Comparison of ENCODE assay signal across 9 mouse cellular contexts in genomic region chr9:65141976-65142318, GRCm38 (mm10). TPM values are rescaled to one million over a fixed set of nuclear protein-coding genes. Genes with fewer than 3 reads are reported as not detected.
DNase-seq lines count a peak whose midpoint lies in the region; ATAC-seq and TF ChIP-seq lines count a peak whose summit lies in the region.
"Had no signal": no experiment of that assay in that cellular context is flagged by ENCODE, and none has a peak within 500 bp of the region (broad histone marks: within the 10 kb centered on the region; RNA-seq: fewer than 3 reads in every experiment).

No protein-coding gene starts in this region.

- TF ChIP-seq POLR2A in cortical plate, adult 2 months (IDR thresholded peaks at IDR 0.05; ENCODE audit: extremely low read depth, insufficient read depth, low read length) = no peak

- intact Hi-C loops in left cerebral cortex, adult 2 months (cut with DNase I) = no loop called here
- intact Hi-C loops in left cerebral cortex, postnatal 4 days (cut with DNase I) = loop anchor here (5.0 kb wide), 1 partner anchor 35 kb away; no protein-coding TSS in a partner anchor

- peaks cover 43% of the 10 kb centered on the region for H3K27me3 ChIP-seq in heart, postnatal 0 days (ENCODE audit: control insufficient read depth, insufficient read depth, low read length)
- H3K27me3 ChIP-seq in liver, embryonic 11.5 days (replicated peaks; ENCODE audit: control insufficient read depth, insufficient read depth, low read length) = peaks cover 61% of the 10 kb centered on the region
- no peaks in the 10 kb centered on the region for H3K27me3 ChIP-seq in neural tube, embryonic 14.5 days (ENCODE audit: control insufficient read depth, insufficient read depth, low read length)

- H3K36me3 ChIP-seq in heart, postnatal 0 days (replicated peaks; ENCODE audit: control insufficient read depth, insufficient read depth, low read length) = no peaks in the 10 kb centered on the region
- no peaks in the 10 kb centered on the region; the same call in 1 of the 2 replicates for H3K36me3 ChIP-seq in liver, embryonic 11.5 days (ENCODE audit: control insufficient read depth, insufficient read depth, low read length)
- H3K36me3 ChIP-seq in neural tube, embryonic 14.5 days (ENCODE audit: control insufficient read depth, insufficient read depth, low read length) = peaks cover 6% of the 10 kb centered on the region; the same call in 1 of the 2 replicates

- no peaks in the 10 kb centered on the region for H3K4me1 ChIP-seq in cortical plate, adult 2 months (ENCODE audit: control insufficient read depth, insufficient read depth, low read length)
- H3K4me1 ChIP-seq in heart, postnatal 0 days (ENCODE audit: control insufficient read depth, insufficient read depth) = no peaks in the 10 kb centered on the region
- H3K4me1 ChIP-seq in liver, embryonic 11.5 days (replicated peaks; ENCODE audit: control insufficient read depth, insufficient read depth, low read length) = no peaks in the 10 kb centered on the region; the same call in 1 of the 2 replicates
- H3K4me1 ChIP-seq in neural tube, embryonic 14.5 days (ENCODE audit: control insufficient read depth, insufficient read depth, low read length) = peaks cover 23% of the 10 kb centered on the region

- no peak for DNase-seq in left cerebral cortex, adult 2 months (ENCODE audit: extremely low spot score in 1 of 2, low spot score in 2 of 2)
- DNase-seq in left cerebral cortex, postnatal 4 days = no peak
- no peak for DNase-seq in heart, postnatal 0 days (ENCODE audit: low spot score)
- peak; percentile 68 for DNase-seq in liver, embryonic 11.5 days (ENCODE audit: low spot score)
- no peak for DNase-seq in c-Kit-positive CD71-positive TER-119-positive erythroid progenitor cells, embryonic 14.5 days (ENCODE audit: low spot score)
- DNase-seq in thymus, adult 18-20 months = no peak

- TF ChIP-seq CTCF in left cerebral cortex, adult 2 months (IDR thresholded peaks at IDR 0.05) = no peak
- no peak for TF ChIP-seq CTCF in cortical plate, adult 2 months (IDR thresholded peaks at IDR 0.05; ENCODE audit: extremely low read depth, insufficient read depth, low read length)
- TF ChIP-seq CTCF in heart, postnatal 0 days (IDR thresholded peaks at IDR 0.05; ENCODE audit: low read depth) = no peak

- ATAC-seq in heart, postnatal 0 days (ENCODE audit: insufficient read depth, low read depth) = peak; percentile 25; the same call in 1 of the 2 replicates
- ATAC-seq in liver, embryonic 11.5 days (replicated peaks; ENCODE audit: low FRiP score) = no peak
- peak; percentile 57 for ATAC-seq in neural tube, embryonic 14.5 days (ENCODE audit: low read depth)

- no peaks in the 10 kb centered on the region for H3K9me3 ChIP-seq in heart, postnatal 0 days (replicated peaks; ENCODE audit: control insufficient read depth, low read length)
- no peaks in the 10 kb centered on the region for H3K9me3 ChIP-seq in liver, embryonic 11.5 days (ENCODE audit: control insufficient read depth, low read length)
- H3K9me3 ChIP-seq in neural tube, embryonic 14.5 days (ENCODE audit: control insufficient read depth, low read length) = no peaks in the 10 kb centered on the region

- peak overlapping the region; percentile 66 for H3K4me3 ChIP-seq in left cerebral cortex, adult 2 months
- H3K4me3 ChIP-seq in cortical plate, adult 2 months (ENCODE audit: insufficient read depth, low read length) = peak overlapping the region; percentile 60
- peak overlapping the region; percentile 69 for H3K4me3 ChIP-seq in heart, postnatal 0 days (ENCODE audit: low read depth, low read length)
- H3K4me3 ChIP-seq in liver, embryonic 11.5 days (ENCODE audit: low read depth, low read length) = peak overlapping the region; percentile 69
- peak overlapping the region; percentile 89 for H3K4me3 ChIP-seq in neural tube, embryonic 14.5 days (ENCODE audit: low read depth, low read length)

- peak overlapping the region; percentile 47 for H3K9ac ChIP-seq in heart, postnatal 0 days (replicated peaks; ENCODE audit: low read depth, low read length)
- peak overlapping the region; percentile 54; the same call in 1 of the 2 replicates for H3K9ac ChIP-seq in liver, embryonic 11.5 days (ENCODE audit: low read depth, low read length)
- H3K9ac ChIP-seq in neural tube, embryonic 14.5 days (replicated peaks; ENCODE audit: low read depth, low read length) = peak overlapping the region; percentile 91

- 2% methylated on average over 17 of the region's 17 CpGs for WGBS in heart, postnatal 0 days
- 0% methylated on average over 17 of the region's 17 CpGs for WGBS in liver, embryonic 11.5 days
- WGBS in neural tube, embryonic 14.5 days = 0% methylated on average over 17 of the region's 17 CpGs

- H3K27ac ChIP-seq in left cerebral cortex, adult 2 months = no peak overlapping the region
- H3K27ac ChIP-seq in cortical plate, adult 2 months (ENCODE audit: insufficient read depth, low read length) = no peak overlapping the region
- H3K27ac ChIP-seq in heart, postnatal 0 days (ENCODE audit: low read depth) = no peak overlapping the region
- 0 out of 2 replicates have a peak overlapping the region, but pooled peaks have one; percentile 49 for H3K27ac ChIP-seq in liver, embryonic 11.5 days (ENCODE audit: low read depth, low read length)
- peak overlapping the region; percentile 95 for H3K27ac ChIP-seq in neural tube, embryonic 14.5 days (ENCODE audit: low read depth, low read length)
- H3K27ac ChIP-seq: macrophage had no signal

- peak overlapping the region; percentile 98 for H3K4me2 ChIP-seq in heart, postnatal 0 days (ENCODE audit: low read depth, low read length)
- H3K4me2 ChIP-seq in liver, embryonic 11.5 days = peak overlapping the region; percentile 95
- H3K4me2 ChIP-seq in neural tube, embryonic 14.5 days (ENCODE audit: low read depth, low read length) = peak overlapping the region; percentile 90

- TF ChIP-seq EP300 in heart, postnatal 0 days (IDR thresholded peaks at IDR 0.05; ENCODE audit: low read depth) = no peak

RNA-seq across cellular contexts. Expression of gene Igdcc3, which starts 1.0 kb away (rescaled TPM):
- total RNA-seq in left cerebral cortex, adult 2 months (2021) = 1 to 10 TPM; 2.0 to 2.5 TPM
- 1 to 10 TPM; 5.1 to 6.0 TPM for total RNA-seq in left cerebral cortex, postnatal 4 days (2021)
- 1.3 and 2.0 TPM in 2 replicates for polyA plus RNA-seq in cortical plate, adult 2 months (2012; rRNA removed)
- total RNA-seq in heart, postnatal 0 days (2014; rRNA removed; ENCODE audit: low replicate concordance) = not detected in 2 replicates
- polyA plus RNA-seq in heart, postnatal 0 days (2015; fragmentation: Nextera tagmentation; extraction: Ambion mirVana) = 0.11 and 0.15 TPM in 2 replicates
- 4.8 and 5.5 TPM in 2 replicates for polyA plus RNA-seq in liver, embryonic 11.5 days (2014; fragmentation: Nextera tagmentation; extraction: Ambion mirVana)
- 9.9 and 10.1 TPM in 2 replicates for polyA plus RNA-seq in neural tube, embryonic 14.5 days (2014; fragmentation: Nextera tagmentation; extraction: Ambion mirVana)
- polyA plus RNA-seq: macrophage had no signal

RNA-seq across cellular contexts. Expression of gene Igdcc4, which starts 40.7 kb away (rescaled TPM):
- total RNA-seq in left cerebral cortex, adult 2 months (2021) = 10 to 100 TPM; 31.8 to 33.7 TPM
- 10 to 100 TPM; 40.6 to 42.0 TPM for total RNA-seq in left cerebral cortex, postnatal 4 days (2021)
- polyA plus RNA-seq in cortical plate, adult 2 months (2012; rRNA removed) = 27.2 and 27.9 TPM in 2 replicates
- total RNA-seq in heart, postnatal 0 days (2014; rRNA removed; ENCODE audit: low replicate concordance) = 10.9 and 13.9 TPM in 2 replicates
- 3.0 and 3.2 TPM in 2 replicates for polyA plus RNA-seq in heart, postnatal 0 days (2015; fragmentation: Nextera tagmentation; extraction: Ambion mirVana)
- 12.0 and 15.0 TPM in 2 replicates for polyA plus RNA-seq in liver, embryonic 11.5 days (2014; fragmentation: Nextera tagmentation; extraction: Ambion mirVana)
- polyA plus RNA-seq in neural tube, embryonic 14.5 days (2014; fragmentation: Nextera tagmentation; extraction: Ambion mirVana) = 15.6 and 19.4 TPM in 2 replicates

RNA-seq across cellular contexts. Expression of gene Parp16, which starts 53.2 kb away (rescaled TPM):
- total RNA-seq in left cerebral cortex, adult 2 months (2021) = 1 to 10 TPM; 3.6 to 4.0 TPM
- 1 to 10 TPM; 5.8 to 6.9 TPM for total RNA-seq in left cerebral cortex, postnatal 4 days (2021)
- polyA plus RNA-seq in cortical plate, adult 2 months (2012; rRNA removed) = 4.1 and 4.2 TPM in 2 replicates
- 1.8 and 7.7 TPM in 2 replicates for total RNA-seq in heart, postnatal 0 days (2014; rRNA removed; ENCODE audit: low replicate concordance)
- polyA plus RNA-seq in heart, postnatal 0 days (2015; fragmentation: Nextera tagmentation; extraction: Ambion mirVana) = 5.7 and 5.8 TPM in 2 replicates
- polyA plus RNA-seq in liver, embryonic 11.5 days (2014; fragmentation: Nextera tagmentation; extraction: Ambion mirVana) = 7.3 and 7.5 TPM in 2 replicates
- polyA plus RNA-seq in neural tube, embryonic 14.5 days (2014; fragmentation: Nextera tagmentation; extraction: Ambion mirVana) = 5.3 and 6.7 TPM in 2 replicates

Comparison
In these comparisons a context has a peak if more than half of its experiments do, and no peak if none do; other contexts are left out.
1. H3K27ac ChIP-seq: peak in liver, embryonic 11.5 days (single experiment) and neural tube, embryonic 14.5 days (single experiment); none in left cerebral cortex, adult 2 months (single experiment), cortical plate, adult 2 months (single experiment) and heart, postnatal 0 days (single experiment).
2. Peak in every context shown above with its lines, with median percentiles within 50 percentile points of each other: H3K4me3 ChIP-seq, H3K4me2 ChIP-seq and H3K9ac ChIP-seq.